Mouse (Mus musculus) neural tube, embryonic 13.5 days (tissue): ENCODE data around the gene Trim56. TPM values are rescaled to one million over a fixed set of nuclear protein-coding genes. Genes with fewer than 3 reads are reported as not detected.
A peak's percentile ranks its signal among the peaks of the same experiment; 100 is the strongest.
"Not testable (repeated sequence)": the region's sequence is repeated elsewhere in the genome, so short reads cannot be mapped to it uniquely, and the experiment has no call there.

Experiments used
- ATAC-seq: fragments of 200-750 bp; cut with Nextera tagmentation; 2 replicates; pipeline ENCODE4 v1.8.0; 2017; ENCODE audit warnings: low read depth, mild to moderate bottlenecking, moderate TSS enrichment, moderate library complexity
- H3K27ac ChIP-seq: fragments of 300-500 bp; sonication (generic); replicated peaks from 2 replicates; pipeline ENCODE4 v1.5.1; 2015; ENCODE audit warnings: moderate library complexity, mild to moderate bottlenecking, inconsistent platforms
- H3K27me3 ChIP-seq: fragments of 300-500 bp; sonication (generic); 2 replicates; pipeline ENCODE4 v1.6.1; 2015; ENCODE audit warnings: mild to moderate bottlenecking, inconsistent platforms
- H3K36me3 ChIP-seq: fragments of 300-500 bp; sonication (generic); 2 replicates; pipeline ENCODE4 v1.6.1; 2015; ENCODE audit warnings: mild to moderate bottlenecking, inconsistent platforms
- H3K4me1 ChIP-seq: fragments of 300-500 bp; sonication (generic); replicated peaks from 2 replicates; pipeline ENCODE4 v1.6.1; 2015; ENCODE audit warnings: inconsistent platforms
- H3K4me2 ChIP-seq: fragments of 300-500 bp; sonication (generic); 2 replicates; pipeline ENCODE4 v1.6.1; 2015; ENCODE audit warnings: inconsistent platforms, mild to moderate bottlenecking, moderate library complexity
- H3K4me3 ChIP-seq: fragments of 300-500 bp; sonication (generic); 2 replicates; pipeline ENCODE4 v1.5.1; 2015; ENCODE audit warnings: mild to moderate bottlenecking, inconsistent platforms
- H3K9ac ChIP-seq: fragments of 300-500 bp; sonication (generic); 2 replicates; pipeline ENCODE4 v1.6.1; 2015; ENCODE audit warnings: moderate library complexity, mild to moderate bottlenecking, inconsistent platforms
- H3K9me3 ChIP-seq: fragments of 300-500 bp; sonication (generic); 2 replicates; pipeline ENCODE4 v1.6.1; 2016; ENCODE audit warnings: inconsistent platforms
- WGBS: fragments of 180-500 bp; shearing (Covaris S2); methylation state at CpG from one replicate; pipeline ENCODE4 v1.1.7; 2015; 5-methylcytosine and 5-hydroxymethylcytosine counted together
- polyA plus RNA-seq: library from polyadenylated mRNA; unstranded; fragments of >200 nt; fragmentation: Nextera tagmentation; extraction: Ambion mirVana; gene quantifications from 2 replicates; pipeline ENCODE4 v1.2.1, GENCODE M21; 2015

The Trim56 gene
- polyA plus RNA-seq, 1 experiment from 2014 or later, result 2.9 TPM

- H3K4me2 ChIP-seq, result peak overlapping the region; percentile 29
- H3K9me3 ChIP-seq, result no peaks in the 10 kb centered on the region
- 0 out of 2 replicates have a peak overlapping the region, but pooled peaks have one; percentile 8 for H3K9ac ChIP-seq
- no peaks in the 10 kb centered on the region for H3K36me3 ChIP-seq
- 8% methylated on average over 14 of the region's 14 CpGs for WGBS
- no peak overlapping the region for H3K4me3 ChIP-seq
- ATAC-seq, result peak; percentile 93
- peaks cover 16% of the 10 kb centered on the region for H3K4me1 ChIP-seq
- peak overlapping the region; percentile 80 for H3K27ac ChIP-seq
- H3K27me3 ChIP-seq, result no peaks in the 10 kb centered on the region
Observed at GRCm38 (mm10) chr5:137122686-137123193, 6.7 kb upstream of the Trim56 start.

- no peak overlapping the region for H3K4me2 ChIP-seq
- WGBS, result 72% methylated on average over 4 of the region's 4 CpGs
- H3K9me3 ChIP-seq, result no peaks in the 10 kb centered on the region
- no peaks in the 10 kb centered on the region for H3K36me3 ChIP-seq
- H3K27ac ChIP-seq, result no peak overlapping the region
- no peak overlapping the region for H3K4me3 ChIP-seq
- H3K27me3 ChIP-seq, result no peaks in the 10 kb centered on the region
- peaks cover 19% of the 10 kb centered on the region for H3K4me1 ChIP-seq
- no peak for ATAC-seq
- no peak overlapping the region for H3K9ac ChIP-seq
Observed at GRCm38 (mm10) chr5:137121280-137121679, 5.3 kb upstream of the Trim56 start.

- Histone ChIP-seq H3K4me3 (no peak overlapping the region), H3K27ac (no peak overlapping the region), H3K9me3 (no peaks in the 10 kb centered on the region), H3K4me2 (no peak overlapping the region), H3K27me3 (no peaks in the 10 kb centered on the region), H3K9ac (no peak overlapping the region), H3K4me1 (peaks cover 33% of the 10 kb centered on the region), H3K36me3 (no peaks in the 10 kb centered on the region)
- WGBS, result 77% methylated on average over 4 of the region's 4 CpGs
- no peak for ATAC-seq
Observed at GRCm38 (mm10) chr5:137118878-137119277, 2.9 kb upstream of the Trim56 start.

GRCm38 (mm10) chr5:137117994-137118393 is 2.0 kb upstream of the Trim56 start:
- not testable (repeated sequence) for H3K9me3 ChIP-seq, H3K4me3 ChIP-seq, H3K27me3 ChIP-seq, H3K4me2 ChIP-seq, H3K36me3 ChIP-seq, H3K9ac ChIP-seq, H3K27ac ChIP-seq, ATAC-seq
- H3K4me1 ChIP-seq, result peaks cover 29% of the 10 kb centered on the region
- WGBS, result 92% methylated on average over 3 of the region's 3 CpGs

- Histone ChIP-seq H3K27me3 (no peaks in the 10 kb centered on the region), H3K4me1 (peaks cover 19% of the 10 kb centered on the region), H3K4me3 (no peak overlapping the region), H3K27ac (no peak overlapping the region), H3K36me3 (no peaks in the 10 kb centered on the region), H3K9ac (no peak overlapping the region), H3K9me3 (no peaks in the 10 kb centered on the region), H3K4me2 (no peak overlapping the region)
- ATAC-seq, result no peak
- 86% methylated on average over 2 of the region's 2 CpGs for WGBS
Observed at GRCm38 (mm10) chr5:137116987-137117386, 978 bp upstream of the Trim56 start.

- ATAC-seq, result no peak
- H3K27me3 ChIP-seq, result no peaks in the 10 kb centered on the region
- H3K9me3 ChIP-seq, result no peaks in the 10 kb centered on the region
- H3K27ac ChIP-seq, result no peak overlapping the region
- H3K9ac ChIP-seq, result peak overlapping the region; percentile 69
- no peaks in the 10 kb centered on the region for H3K36me3 ChIP-seq
- 82% methylated on average over 9 of the region's 9 CpGs for WGBS
- H3K4me2 ChIP-seq, result peak overlapping the region; percentile 58
- peak overlapping the region; percentile 42 for H3K4me3 ChIP-seq
- H3K4me1 ChIP-seq, result peaks cover 17% of the 10 kb centered on the region
Observed at GRCm38 (mm10) chr5:137114891-137115561, 983 bp downstream of the Trim56 start.

- Histone ChIP-seq H3K4me1 (peaks cover 17% of the 10 kb centered on the region), H3K9me3 (no peaks in the 10 kb centered on the region), H3K4me2 (no peak overlapping the region), H3K36me3 (no peaks in the 10 kb centered on the region), H3K27me3 (no peaks in the 10 kb centered on the region), H3K9ac (no peak overlapping the region), H3K27ac (no peak overlapping the region), H3K4me3 (no peak overlapping the region)
- no peak for ATAC-seq
- WGBS, result 89% methylated on average over 5 of the region's 5 CpGs
Observed at GRCm38 (mm10) chr5:137111542-137112408, 4.2 kb downstream of the Trim56 start.

GRCm38 (mm10) chr5:137110863-137111262 is 5.1 kb downstream of the Trim56 start:
- Histone ChIP-seq H3K9ac (no peak overlapping the region), H3K27me3 (no peaks in the 10 kb centered on the region), H3K4me3 (no peak overlapping the region), H3K27ac (no peak overlapping the region), H3K9me3 (no peaks in the 10 kb centered on the region), H3K36me3 (no peaks in the 10 kb centered on the region), H3K4me2 (no peak overlapping the region), H3K4me1 (peaks cover 9% of the 10 kb centered on the region)
- WGBS, result 94% methylated on average over 12 of the region's 12 CpGs
- ATAC-seq, result no peak

GRCm38 (mm10) chr5:137109941-137110593 is 5.9 kb downstream of the Trim56 start:
- no peak overlapping the region for H3K9ac ChIP-seq
- H3K4me3 ChIP-seq, result no peak overlapping the region
- ATAC-seq, result no peak
- no peaks in the 10 kb centered on the region for H3K9me3 ChIP-seq
- H3K4me1 ChIP-seq, result peaks cover 2% of the 10 kb centered on the region; the same call in 1 of the 2 replicates
- H3K27ac ChIP-seq, result no peak overlapping the region
- H3K27me3 ChIP-seq, result no peaks in the 10 kb centered on the region
- WGBS, result 53% methylated on average over 25 of the region's 25 CpGs
- no peak overlapping the region for H3K4me2 ChIP-seq
- H3K36me3 ChIP-seq, result no peaks in the 10 kb centered on the region

GRCm38 (mm10) chr5:137108111-137108510 is 7.9 kb downstream of the Trim56 start:
- 60% methylated on average over 6 of the region's 6 CpGs for WGBS
- H3K9ac ChIP-seq, result no peak overlapping the region
- no peaks in the 10 kb centered on the region for H3K4me1 ChIP-seq
- no peaks in the 10 kb centered on the region for H3K9me3 ChIP-seq
- H3K27ac ChIP-seq, result no peak overlapping the region
- H3K4me3 ChIP-seq, result no peak overlapping the region
- H3K36me3 ChIP-seq, result no peaks in the 10 kb centered on the region
- no peaks in the 10 kb centered on the region for H3K27me3 ChIP-seq
- ATAC-seq, result no peak
- H3K4me2 ChIP-seq, result no peak overlapping the region

- H3K27ac ChIP-seq, result no peak overlapping the region
- H3K27me3 ChIP-seq, result no peaks in the 10 kb centered on the region
- H3K9ac ChIP-seq, result no peak overlapping the region
- H3K36me3 ChIP-seq, result no peaks in the 10 kb centered on the region
- H3K4me1 ChIP-seq, result no peaks in the 10 kb centered on the region
- no peak overlapping the region for H3K4me2 ChIP-seq
- 84% methylated on average over 8 of the region's 8 CpGs for WGBS
- no peaks in the 10 kb centered on the region for H3K9me3 ChIP-seq
- no peak for ATAC-seq
- H3K4me3 ChIP-seq, result no peak overlapping the region
Observed at GRCm38 (mm10) chr5:137107670-137108069, 8.3 kb downstream of the Trim56 start.

- Histone ChIP-seq H3K27ac (no peak overlapping the region), H3K9ac (no peak overlapping the region), H3K9me3 (no peaks in the 10 kb centered on the region), H3K4me2 (peak overlapping the region; percentile 21; the same call in 1 of the 2 replicates), H3K36me3 (no peaks in the 10 kb centered on the region), H3K27me3 (no peaks in the 10 kb centered on the region), H3K4me1 (no peaks in the 10 kb centered on the region), H3K4me3 (no peak overlapping the region)
- 10% methylated on average over 6 of the region's 6 CpGs for WGBS
- ATAC-seq, result no peak
Observed at GRCm38 (mm10) chr5:137107024-137107423, 9.0 kb downstream of the Trim56 start.
